ENCODE assay signal across 8 mouse cellular contexts in genomic region chr1:73274480-73274879, GRCm38 (mm10).
A peak's percentile ranks its signal among the peaks of the same experiment; 100 is the strongest.
DNase-seq lines count a peak whose midpoint lies in the region; ATAC-seq and TF ChIP-seq lines count a peak whose summit lies in the region.

No protein-coding gene starts in this region.

- H3K4me1 ChIP-seq in hindbrain, embryonic 16.5 days (ENCODE audit: control insufficient read depth, insufficient read depth, low read depth, low read length): no peaks in the 10 kb centered on the region; the same call in 1 of the 2 replicates

- DNase-seq in adrenal gland, adult 2 months: peak; percentile 37
- no peak for DNase-seq in adrenal gland, postnatal 4 days (ENCODE audit: low spot score in 2 of 2)
- DNase-seq in left cerebral cortex, adult 2 months (ENCODE audit: extremely low spot score in 1 of 2, low spot score in 2 of 2): no peak
- DNase-seq in left cerebral cortex, postnatal 36 days (ENCODE audit: low spot score in 2 of 2): no peak
- peak; percentile 70 for DNase-seq in cerebellum, adult 9-10 months
- peak; percentile 18 to 31 for DNase-seq in kidney, postnatal 4 days
- no peak for DNase-seq in spleen, adult 18-20 months

- H3K9ac ChIP-seq in hindbrain, embryonic 16.5 days (ENCODE audit: low read depth, low read length): no peak overlapping the region

- H3K36me3 ChIP-seq in hindbrain, embryonic 16.5 days (ENCODE audit: control insufficient read depth, insufficient read depth, low read length): no peaks in the 10 kb centered on the region

- peak; percentile 65 for TF ChIP-seq CTCF in left cerebral cortex, adult 2 months (IDR thresholded peaks at IDR 0.05)

- no peak overlapping the region for H3K27ac ChIP-seq in left cerebral cortex, adult 2 months
- no peak overlapping the region for H3K27ac ChIP-seq in hindbrain, embryonic 16.5 days (ENCODE audit: low read depth, low read length)

- H3K27me3 ChIP-seq in hindbrain, embryonic 16.5 days (replicated peaks; ENCODE audit: control insufficient read depth, insufficient read depth, low read length): no peaks in the 10 kb centered on the region

- intact Hi-C loops in left cerebral cortex, adult 2 months (cut with DNase I): loop anchor here (1.0 to 5.0 kb wide), 2 partner anchors 396 to 553 kb away; no protein-coding TSS in a partner anchor
- intact Hi-C loops in left cerebral cortex, postnatal 36 days (cut with DNase I): loop anchor here (5.0 to 10.0 kb wide), 2 partner anchors 397 to 550 kb away; no protein-coding TSS in a partner anchor

- no peak overlapping the region for H3K4me2 ChIP-seq in hindbrain, embryonic 16.5 days (ENCODE audit: low read length)

- H3K9me3 ChIP-seq in hindbrain, embryonic 16.5 days (ENCODE audit: control insufficient read depth, low read length): no peaks in the 10 kb centered on the region

- no peak overlapping the region for H3K4me3 ChIP-seq in left cerebral cortex, adult 2 months
- no peak overlapping the region for H3K4me3 ChIP-seq in hindbrain, embryonic 16.5 days (ENCODE audit: low read length)

- ATAC-seq in hindbrain, embryonic 16.5 days: no peak

- 51% methylated on average over 2 of the region's 2 CpGs for WGBS in hindbrain, embryonic 16.5 days

Comparison
In these comparisons a context has a peak if more than half of its experiments do, and no peak if none do; other contexts are left out.
1. DNase-seq: peak in adrenal gland, adult 2 months (single experiment), cerebellum, adult 9-10 months (single experiment) and kidney, postnatal 4 days (2 of 2); none in adrenal gland, postnatal 4 days (0 of 2), left cerebral cortex, adult 2 months (0 of 2), left cerebral cortex, postnatal 36 days (0 of 2) and spleen, adult 18-20 months (0 of 2).